Mouse (Mus musculus) spleen, postnatal 14 days (tissue): ENCODE results near the gene Prpf31.

Experiments
- DNase-seq, 2 experiments: peaks; one replicate each; pipeline ENCODE4 v3.0.0; 2021 to 2022; ENCODE audit warnings: low spot score in 2 of 2

Prpf31 gene

GRCm38 (mm10) chr7:3685400-3686187 lies 55.8 kb downstream of the Prpf31 start:
- no peak for DNase-seq

GRCm38 (mm10) chr7:3691919-3692318 lies 62.1 kb downstream of the Prpf31 start:
- no peak for DNase-seq
